Mouse (Mus musculus) cortical plate, adult 2 months (tissue): ENCODE data around the gene Celf2. TPM values are rescaled to one million over a fixed set of nuclear protein-coding genes. Genes with fewer than 3 reads are reported as not detected.

ENCODE experiments used
- H3K27ac ChIP-seq: fragments of 200-500 bp; 2 replicates; pipeline ENCODE4 v1.5.1; 2012; ENCODE audit warnings: low read length, control low read depth, inconsistent platforms; ENCODE audit not compliant: insufficient read depth
- H3K4me1 ChIP-seq: fragments of 200-500 bp; 2 replicates; pipeline ENCODE4 v1.6.1; 2011; ENCODE audit warnings: low read length; ENCODE audit not compliant: control insufficient read depth, insufficient read depth
- H3K4me3 ChIP-seq: fragments of 200-500 bp; 2 replicates; pipeline ENCODE4 v1.5.1; 2011; ENCODE audit warnings: mild to moderate bottlenecking, low read length, control low read depth; ENCODE audit not compliant: insufficient read depth
- CTCF ChIP-seq: fragments of 200-500 bp; IDR thresholded peaks from 2 replicates; pipeline ENCODE4 v1.5.1; 2011; ENCODE audit warnings: mild to moderate bottlenecking, control low read depth, low read length; ENCODE audit not compliant: insufficient read depth; ENCODE audit errors: extremely low read depth
- POLR2A ChIP-seq: fragments of 200-500 bp; IDR thresholded peaks from 2 replicates; pipeline ENCODE4 v1.6.1; 2011; ENCODE audit warnings: mild to moderate bottlenecking, low read length, control low read depth; ENCODE audit not compliant: insufficient read depth; ENCODE audit errors: extremely low read depth
- polyA plus RNA-seq: library from polyadenylated mRNA; depleted of rRNA; stranded (reverse); fragments of >200 nt; gene quantifications from 2 replicates; pipeline ENCODE4 v1.2.3, GENCODE M21; 2012

The Celf2 gene
- polyA plus RNA-seq, 1 experiment, result 181 TPM

DNA sequence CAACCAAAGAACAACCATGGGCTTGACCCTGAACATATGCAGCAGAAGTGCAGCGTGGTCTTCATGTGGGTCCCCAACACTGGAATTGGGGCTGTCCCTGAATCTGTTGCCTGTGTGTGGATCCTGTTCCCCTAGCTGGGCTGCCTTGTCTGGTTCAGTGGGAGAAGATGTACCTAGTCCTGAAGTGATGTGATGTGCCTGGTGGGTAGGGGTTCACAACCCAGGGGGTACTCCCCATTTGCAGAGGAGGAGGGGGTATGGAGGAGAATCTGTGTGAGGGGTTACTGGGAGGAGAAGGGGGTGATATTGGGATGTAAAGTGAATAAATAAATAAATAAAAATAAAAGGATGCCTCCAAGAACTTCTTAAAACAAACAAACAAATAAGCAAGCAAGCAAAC is 831.1 kb downstream of the Celf2 start:
- Histone ChIP-seq H3K4me3 (no peak overlapping the region), H3K27ac (no peak overlapping the region), H3K4me1 (peaks cover 1% of the 10 kb centered on the region)
- TF ChIP-seq CTCF (no peak), POLR2A (no peak)

DNA sequence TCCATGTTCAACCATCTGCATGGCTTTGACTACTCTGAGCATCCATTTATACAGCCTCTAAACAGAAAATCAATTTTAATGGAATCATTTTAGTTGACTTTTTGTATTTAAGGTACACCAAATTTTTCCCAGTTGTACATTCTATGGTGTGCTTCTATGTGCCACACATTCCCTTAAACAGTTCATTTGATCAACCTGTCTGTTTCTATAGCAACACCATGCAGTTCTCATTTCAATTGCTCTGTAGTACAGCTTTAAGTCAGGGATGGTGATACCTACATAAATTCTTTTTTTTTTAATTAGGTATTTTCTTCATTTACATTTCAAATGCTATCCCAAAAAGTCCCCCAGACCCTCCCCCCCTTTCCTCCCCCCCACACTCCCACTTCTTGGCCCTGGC is 831.9 kb downstream of the Celf2 start:
- H3K4me3 ChIP-seq, result no peak overlapping the region
- no peak for TF ChIP-seq POLR2A
- H3K27ac ChIP-seq, result no peak overlapping the region
- peaks cover 1% of the 10 kb centered on the region for H3K4me1 ChIP-seq

DNA sequence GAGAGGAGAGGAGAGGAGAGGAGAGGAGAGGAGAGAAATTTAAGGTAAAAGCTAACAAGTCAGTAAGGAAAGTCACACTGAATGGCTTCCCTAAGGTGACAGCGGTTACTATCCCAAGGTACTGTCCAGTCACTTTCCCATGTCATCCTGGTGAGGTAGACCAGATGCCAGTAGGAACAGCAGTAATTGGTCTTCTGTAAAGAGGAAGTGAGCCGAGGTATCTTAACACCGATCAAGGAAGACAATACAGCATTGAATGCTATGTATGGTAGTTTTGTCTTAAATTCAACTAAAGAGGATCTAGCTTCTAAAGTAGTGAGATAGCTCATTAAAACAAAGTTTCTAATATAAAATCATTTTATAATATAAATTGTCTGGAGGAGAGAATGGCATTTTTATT is 835.0 kb downstream of the Celf2 start:
- H3K4me1 ChIP-seq, result peaks cover 1% of the 10 kb centered on the region
- no peak overlapping the region for H3K27ac ChIP-seq
- TF ChIP-seq CTCF, result no peak
- no peak for TF ChIP-seq POLR2A

DNA sequence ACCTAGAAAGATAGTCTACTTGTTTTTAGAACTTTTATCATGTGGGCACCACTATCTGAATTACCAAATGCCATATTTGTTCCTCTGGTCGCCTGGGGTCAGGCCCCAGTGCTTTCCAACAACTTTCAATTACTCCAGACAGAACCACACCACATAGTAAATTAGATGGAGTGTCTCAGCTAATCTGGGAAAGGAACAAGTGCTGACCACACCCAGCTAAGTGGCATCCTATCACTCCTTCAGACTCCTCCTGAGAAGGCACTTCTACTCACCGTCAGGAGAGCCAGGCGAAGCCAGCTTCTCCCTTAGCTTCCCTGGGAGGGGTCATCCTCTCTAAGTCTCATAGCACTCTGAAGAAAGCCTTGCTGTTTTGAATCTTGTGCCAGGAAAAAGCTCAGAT is 835.9 kb downstream of the Celf2 start:
- peaks cover 3% of the 10 kb centered on the region for H3K4me1 ChIP-seq
- H3K4me3 ChIP-seq, result no peak overlapping the region
- H3K27ac ChIP-seq, result no peak overlapping the region
- TF ChIP-seq POLR2A, result no peak
- TF ChIP-seq CTCF, result no peak

More for the DNA sequence above, 835.0 kb downstream of the Celf2 start:
- H3K4me3 ChIP-seq, result no peak overlapping the region

DNA sequence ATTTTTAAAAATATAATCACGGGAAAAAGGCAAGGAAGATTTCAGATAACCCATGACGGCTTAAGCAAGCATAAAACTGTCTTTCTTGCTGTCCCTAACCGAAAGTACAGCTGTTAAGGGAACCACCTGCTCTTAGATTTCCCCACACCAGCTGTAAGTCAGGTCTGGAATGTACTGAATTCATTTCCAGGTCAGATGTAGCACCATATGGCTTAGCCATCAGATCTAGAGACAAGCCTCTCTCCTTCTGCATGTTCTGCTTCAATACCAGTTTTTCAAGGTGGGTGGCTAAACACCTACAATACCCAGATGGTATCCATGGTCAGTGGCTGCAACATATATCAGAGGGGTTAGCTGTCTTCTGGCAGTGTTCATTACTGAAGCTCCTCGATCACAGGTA is 841.8 kb downstream of the Celf2 start:
- Histone ChIP-seq H3K4me3 (no peak overlapping the region), H3K27ac (no peak overlapping the region), H3K4me1 (peaks cover 6% of the 10 kb centered on the region)
- no peak for TF ChIP-seq CTCF
- TF ChIP-seq POLR2A, result no peak

DNA sequence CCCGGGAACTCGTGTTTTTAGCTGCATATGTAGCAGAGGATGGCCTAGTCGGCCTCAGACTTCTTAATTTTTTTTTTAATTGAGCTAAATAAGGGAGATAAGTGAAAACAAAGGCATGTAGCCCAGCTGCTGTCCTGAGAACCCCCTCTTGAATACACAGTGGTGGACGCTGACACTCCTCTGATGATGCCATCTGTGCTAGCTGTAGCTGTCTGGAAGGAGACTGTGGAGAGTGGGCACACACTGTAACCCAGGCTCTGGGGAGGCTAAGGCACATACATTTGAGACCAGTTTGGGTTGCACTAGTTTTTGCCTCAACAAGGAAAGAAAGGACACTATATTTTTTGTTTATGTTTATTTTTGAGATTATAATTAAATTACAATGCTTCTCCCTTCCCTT is 849.5 kb downstream of the Celf2 start:
- no peak overlapping the region for H3K27ac ChIP-seq
- no peak overlapping the region for H3K4me3 ChIP-seq
- H3K4me1 ChIP-seq, result no peaks in the 10 kb centered on the region; the same call in 1 of the 2 replicates
- TF ChIP-seq POLR2A (no peak), CTCF (no peak)

DNA sequence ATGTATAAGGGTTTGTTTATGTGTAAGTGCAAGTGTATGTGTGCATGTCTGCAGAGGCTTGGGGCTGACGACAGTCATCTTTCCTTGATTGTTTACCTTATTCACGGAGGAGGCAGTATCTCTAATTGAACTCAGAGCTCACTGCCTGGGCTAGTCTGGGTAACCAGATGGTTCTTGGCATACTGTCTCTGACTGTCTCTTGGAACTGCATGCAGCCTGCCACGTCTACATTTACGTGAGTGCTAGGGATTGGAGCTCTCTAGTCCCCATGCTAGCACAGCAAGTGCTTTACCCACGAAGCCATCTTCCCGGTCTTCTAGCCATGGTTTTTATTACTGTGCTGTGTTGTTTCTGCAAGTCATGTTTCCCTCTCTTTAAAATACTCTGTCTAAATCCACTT is 855.6 kb downstream of the Celf2 start:
- H3K4me1 ChIP-seq, result peaks cover 3% of the 10 kb centered on the region; the same call in 1 of the 2 replicates
- no peak overlapping the region for H3K27ac ChIP-seq
- H3K4me3 ChIP-seq, result no peak overlapping the region
- no peak for TF ChIP-seq CTCF
- no peak for TF ChIP-seq POLR2A

DNA sequence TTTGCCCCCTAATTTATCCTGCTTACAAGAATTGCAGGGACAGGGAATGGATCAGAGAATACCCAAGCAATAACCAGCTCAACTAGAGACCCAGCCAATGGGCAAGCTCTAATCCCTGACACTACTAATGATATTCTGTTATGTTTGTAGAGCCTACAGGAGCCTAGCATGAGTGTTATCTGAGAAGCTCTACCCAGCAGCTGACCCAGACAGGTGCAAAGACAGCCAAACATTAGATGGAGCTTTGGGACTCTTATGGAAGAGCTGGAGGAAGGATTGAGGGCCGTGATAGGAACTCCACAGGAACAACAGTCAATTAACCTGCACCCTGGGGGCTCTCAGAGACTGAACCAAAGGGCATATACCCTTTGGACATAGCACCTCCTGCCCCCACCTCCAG is 857.7 kb downstream of the Celf2 start:
- TF ChIP-seq POLR2A (no peak), CTCF (no peak)
- Histone ChIP-seq H3K4me3 (no peak overlapping the region), H3K4me1 (peaks cover 6% of the 10 kb centered on the region; the same call in 1 of the 2 replicates), H3K27ac (no peak overlapping the region)

DNA sequence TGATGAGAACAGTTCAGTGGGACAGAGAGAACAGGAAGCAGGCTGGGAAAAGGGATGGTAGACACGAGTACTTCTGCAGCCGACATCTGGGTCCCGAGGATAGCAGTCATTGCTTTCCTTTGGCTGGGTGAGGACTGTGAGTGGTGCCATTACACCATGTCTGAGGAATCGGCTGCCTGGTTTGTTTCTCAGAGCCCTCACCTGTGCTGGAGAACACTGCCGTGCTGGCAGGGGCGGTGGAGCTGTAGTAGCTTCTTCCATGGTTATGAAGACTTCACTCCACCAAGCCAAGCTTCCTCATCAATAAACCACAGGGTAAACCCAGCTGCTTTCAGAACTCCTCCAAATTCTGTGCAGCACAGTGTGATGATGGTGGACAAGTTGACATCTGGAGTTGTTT is 860.5 kb downstream of the Celf2 start:
- Histone ChIP-seq H3K4me3 (no peak overlapping the region), H3K4me1 (peaks cover 8% of the 10 kb centered on the region), H3K27ac (no peak overlapping the region)
- TF ChIP-seq CTCF (no peak), POLR2A (no peak)

DNA sequence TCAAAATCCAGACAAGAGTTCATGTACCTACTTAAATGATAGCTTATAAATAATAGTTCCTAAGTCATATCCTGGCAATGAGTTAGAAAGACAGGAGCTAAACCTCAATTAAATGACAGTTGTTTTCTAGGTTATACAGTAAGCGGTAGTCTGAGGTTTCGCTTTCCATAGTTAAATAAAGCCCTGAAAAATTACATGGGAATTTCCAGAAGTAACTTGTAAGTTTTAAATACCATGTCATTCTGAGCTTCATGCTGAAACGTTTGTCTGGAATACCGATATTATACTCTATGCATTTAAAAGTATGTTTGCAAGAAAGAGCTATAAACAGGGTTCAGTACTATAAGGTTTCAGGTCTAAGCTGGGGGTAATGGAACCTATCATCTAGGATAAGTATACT is 862.3 kb downstream of the Celf2 start:
- Histone ChIP-seq H3K27ac (no peak overlapping the region), H3K4me1 (peaks cover 11% of the 10 kb centered on the region), H3K4me3 (no peak overlapping the region)
- TF ChIP-seq CTCF (no peak), POLR2A (no peak)

DNA sequence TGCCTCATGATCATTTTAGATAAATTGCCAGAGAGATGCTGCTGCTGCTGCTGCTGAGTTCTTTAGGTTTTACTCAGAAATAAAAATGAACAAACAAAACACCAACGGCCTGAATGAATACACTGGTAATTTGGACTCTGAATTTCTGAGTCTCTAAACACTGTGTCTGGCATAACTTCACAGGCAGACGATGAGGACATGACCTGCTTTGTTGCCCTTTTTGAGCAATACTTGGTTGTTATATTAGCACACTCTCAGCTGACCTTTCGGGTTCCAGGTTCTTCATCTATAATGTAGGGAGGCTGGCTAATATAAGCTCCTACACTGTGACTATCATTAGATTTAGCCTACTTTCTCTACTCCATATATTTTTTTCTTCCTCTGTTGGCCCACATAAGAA is 863.0 kb downstream of the Celf2 start:
- Histone ChIP-seq H3K27ac (no peak overlapping the region), H3K4me1 (peaks cover 14% of the 10 kb centered on the region), H3K4me3 (no peak overlapping the region)
- TF ChIP-seq POLR2A (no peak), CTCF (no peak)
